Mouse (Mus musculus) myocyte (in vitro differentiated cells): Measurements from ENCODE around the gene Rplp1. TPM values are rescaled to one million over a fixed set of nuclear protein-coding genes. Genes with fewer than 3 reads are reported as not detected.

Experiments used
- H3K27me3 ChIP-seq: one replicate; pipeline ENCODE4 v1.6.1; 2011; ENCODE audit not compliant: control insufficient read depth, insufficient read depth, insufficient read length
- H3K36me3 ChIP-seq: one replicate; pipeline ENCODE4 v1.6.1; 2011; ENCODE audit not compliant: control insufficient read depth, insufficient read depth
- H3K4me2 ChIP-seq: one replicate; pipeline ENCODE4 v1.6.1; 2011; ENCODE audit warnings: low read depth, control low read depth
- H3K4me3 ChIP-seq: one replicate; pipeline ENCODE4 v1.5.1; 2011; ENCODE audit warnings: mild to moderate bottlenecking, control low read depth, moderate library complexity
- H3K79me2 ChIP-seq: one replicate; pipeline ENCODE4 v1.6.1; 2011; ENCODE audit not compliant: control insufficient read depth, insufficient read depth
- H3ac ChIP-seq: one replicate; pipeline ENCODE4 v1.6.1; 2011; ENCODE audit not compliant: control insufficient read depth, insufficient read length
- CEBPB ChIP-seq: IDR thresholded peaks from 2 replicates; pipeline ENCODE4 v1.6.1; 2011; ENCODE audit warnings: mild to moderate bottlenecking, moderate library complexity; ENCODE audit not compliant: poor library complexity, insufficient read depth, severe bottlenecking
- E2F4 ChIP-seq: IDR thresholded peaks from one replicate; pipeline ENCODE4 v1.6.1; 2011; ENCODE audit warnings: mild to moderate bottlenecking, control low read depth, moderate library complexity; ENCODE audit not compliant: insufficient read depth
- MAX ChIP-seq: IDR thresholded peaks from one replicate; pipeline ENCODE4 v1.6.1; 2011; ENCODE audit warnings: low read depth, mild to moderate bottlenecking, control low read depth
- MYOD1 ChIP-seq, 3 experiments: IDR thresholded peaks; one replicate each; pipeline ENCODE4 v1.6.1; 2011; ENCODE audit warnings: control low read depth in 2 of 3, low read depth in 2 of 3, mild to moderate bottlenecking in 2 of 3, moderate library complexity in 1 of 3; ENCODE audit not compliant: insufficient read length in 2 of 3, control insufficient read depth in 1 of 3
- MYOG ChIP-seq, 3 experiments: IDR thresholded peaks; one replicate each; pipeline ENCODE4 v1.6.1; 2011; ENCODE audit warnings: control low read depth in 2 of 3, low read depth in 2 of 3, mild to moderate bottlenecking in 2 of 3; ENCODE audit not compliant: insufficient read length in 2 of 3, control insufficient read depth in 1 of 3, insufficient read depth in 1 of 3
- POLR2A ChIP-seq: IDR thresholded peaks from one replicate; pipeline ENCODE4 v1.6.1; 2011; ENCODE audit warnings: low read depth, mild to moderate bottlenecking, control low read depth, moderate library complexity; ENCODE audit not compliant: insufficient read length
- POLR2AphosphoS2 ChIP-seq: IDR thresholded peaks from one replicate; pipeline ENCODE4 v1.6.1; 2011; ENCODE audit warnings: low read depth, control low read depth; ENCODE audit not compliant: insufficient read length
- REST ChIP-seq: IDR thresholded peaks from one replicate; pipeline ENCODE4 v1.6.1; 2011; ENCODE audit warnings: mild to moderate bottlenecking, control low read depth, moderate library complexity; ENCODE audit not compliant: insufficient read depth, insufficient read length
- SRF ChIP-seq: IDR thresholded peaks from one replicate; pipeline ENCODE4 v1.6.1; 2011; ENCODE audit warnings: low read depth; ENCODE audit not compliant: control insufficient read depth, insufficient read length
- TCF12 ChIP-seq: IDR thresholded peaks from one replicate; pipeline ENCODE4 v1.6.1; 2011; ENCODE audit warnings: mild to moderate bottlenecking, control low read depth; ENCODE audit not compliant: poor library complexity, insufficient read depth, severe bottlenecking
- TCF3 ChIP-seq: IDR thresholded peaks from one replicate; pipeline ENCODE4 v1.6.1; 2011; ENCODE audit warnings: low read depth, control low read depth; ENCODE audit not compliant: insufficient read length
- USF1 ChIP-seq: IDR thresholded peaks from one replicate; pipeline ENCODE4 v1.6.1; 2011; ENCODE audit warnings: low read depth, mild to moderate bottlenecking, control low read depth, moderate library complexity
- polyA plus RNA-seq: library from polyadenylated mRNA; unstranded; fragments of >200 nt; fragmentation: generic; extraction: Trizol; gene quantifications from one replicate; pipeline ENCODE4 v1.2.1, GENCODE M21; 2012; ENCODE audit warnings: missing spikeins

Gene Rplp1
- polyA plus RNA-seq, 1 experiment, result 9,411 TPM

DNA sequence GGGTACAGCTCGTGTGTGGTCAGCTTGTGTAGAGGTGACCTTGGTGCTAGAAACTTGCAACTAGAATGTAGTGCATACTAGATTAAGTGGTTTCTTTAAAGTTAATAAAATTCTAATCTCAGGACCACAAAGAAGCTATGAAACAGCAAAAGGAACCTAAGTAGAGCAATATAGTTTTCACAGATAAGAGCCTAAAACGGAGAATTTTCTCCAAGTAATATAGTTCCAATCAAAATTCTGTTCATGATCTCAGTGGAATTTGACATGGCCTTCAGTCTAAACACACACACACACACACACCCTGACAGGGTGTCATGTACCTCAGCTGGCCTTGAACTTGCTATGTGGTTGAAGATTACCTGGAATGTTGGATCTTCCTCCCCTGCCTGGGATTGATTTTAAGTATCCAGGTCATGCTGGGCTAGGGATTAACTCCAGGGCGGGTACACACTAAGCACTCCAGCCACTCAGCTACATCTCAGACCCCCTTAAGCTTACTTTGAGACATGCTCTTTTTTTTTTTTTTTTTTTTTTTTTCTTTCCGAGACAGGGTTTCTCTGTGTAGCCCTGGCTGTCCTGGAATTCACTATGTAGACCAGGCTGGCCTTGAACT, 1.2 kb upstream of the Rplp1 start:
- H3ac ChIP-seq, result no peak overlapping the region
- H3K4me3 ChIP-seq, result peak overlapping the region; percentile 89
- H3K36me3 ChIP-seq, result no peaks in the 10 kb centered on the region
- no peak for TF ChIP-seq USF1
- TF ChIP-seq POLR2AphosphoS2, result peak; percentile 41
- no peaks in the 10 kb centered on the region for H3K27me3 ChIP-seq
- H3K79me2 ChIP-seq, result peaks cover 9% of the 10 kb centered on the region
- H3K4me2 ChIP-seq, result peak overlapping the region; percentile 73

DNA sequence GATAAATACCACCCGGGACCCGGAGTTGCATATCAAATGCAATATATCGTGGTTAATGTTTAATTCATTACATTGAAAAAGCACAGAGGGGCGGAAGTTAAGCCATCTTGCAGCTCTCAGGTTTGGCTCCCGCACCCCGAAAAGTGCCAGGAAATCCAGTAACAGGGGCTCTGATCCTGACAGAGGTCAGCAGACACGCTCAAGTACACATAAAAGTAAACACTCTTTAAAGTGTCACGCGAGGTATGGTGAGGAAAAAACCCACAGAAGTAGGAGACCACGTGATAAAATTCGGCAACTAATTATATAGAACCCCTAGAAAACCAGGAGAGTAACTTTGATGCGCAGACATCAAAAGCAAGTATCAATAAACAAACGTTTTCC, 567 bp upstream of the Rplp1 start:
- Histone ChIP-seq H3ac (peak overlapping the region; percentile 94), H3K79me2 (peaks cover 9% of the 10 kb centered on the region), H3K4me3 (peak overlapping the region; percentile 89), H3K36me3 (no peaks in the 10 kb centered on the region), H3K4me2 (peak overlapping the region; percentile 73), H3K27me3 (no peaks in the 10 kb centered on the region)
- no peak for TF ChIP-seq USF1
- TF ChIP-seq REST, result no peak

DNA sequence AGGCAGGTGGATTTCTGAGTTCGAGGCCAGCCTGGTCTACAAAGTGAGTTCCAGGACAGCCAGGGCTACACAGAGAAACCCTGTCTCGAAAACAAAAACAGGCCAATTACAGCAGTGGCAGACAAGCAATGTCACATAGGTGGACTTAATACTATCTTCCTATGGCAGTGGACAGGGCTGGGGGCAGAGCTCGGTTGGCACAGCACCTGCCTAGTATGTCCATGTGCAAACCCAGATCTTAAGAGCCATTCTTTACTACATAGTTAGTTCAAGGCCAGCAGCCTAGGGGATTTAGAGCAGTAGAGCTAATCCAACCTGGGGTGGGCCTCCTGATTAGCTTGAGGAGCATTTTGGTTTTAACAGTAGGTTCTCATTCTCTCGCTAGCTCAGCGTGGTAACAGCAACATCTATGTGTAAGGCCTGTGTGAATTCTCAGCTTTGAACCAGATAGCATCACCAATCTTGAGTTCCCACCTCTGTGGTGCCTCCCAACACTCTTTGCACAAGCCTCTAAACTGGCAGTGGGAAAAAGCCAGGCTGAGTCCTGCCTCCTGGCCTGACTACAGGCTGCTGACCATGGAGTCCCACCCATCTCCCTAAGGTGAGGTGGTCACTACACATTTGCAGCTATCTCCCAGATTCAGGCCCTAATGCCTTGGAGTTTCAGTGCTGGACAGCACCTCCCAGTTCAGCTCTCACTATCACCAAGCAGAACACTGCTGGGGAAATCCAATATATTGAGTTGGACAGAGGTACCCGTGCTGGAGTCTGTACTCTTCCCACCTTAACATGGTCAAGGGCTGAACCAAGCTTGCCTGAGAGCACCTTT, 2.8 kb downstream of the Rplp1 start:
- Histone ChIP-seq H3K4me3 (no peak overlapping the region), H3K79me2 (peaks cover 9% of the 10 kb centered on the region), H3ac (no peak overlapping the region), H3K36me3 (no peaks in the 10 kb centered on the region), H3K27me3 (no peaks in the 10 kb centered on the region), H3K4me2 (no peak overlapping the region)
- TF ChIP-seq E2F4, result no peak
- TF ChIP-seq MYOD1 (IDR thresholded peaks at IDR 0.05; ENCODE audit: control insufficient read depth in 1 of 3, insufficient read length in 2 of 3, low read depth in 2 of 3), result no peak
- no peak for TF ChIP-seq REST
- TF ChIP-seq MAX, result no peak
- no peak for TF ChIP-seq MYOG (IDR thresholded peaks at IDR 0.05; ENCODE audit: control insufficient read depth in 1 of 3, insufficient read depth in 1 of 3, insufficient read length in 2 of 3, low read depth in 2 of 3)
- no peak for TF ChIP-seq CEBPB
- peak; percentile 25 for TF ChIP-seq POLR2A
- TF ChIP-seq TCF3, result no peak
- TF ChIP-seq USF1, result no peak
- TF ChIP-seq POLR2AphosphoS2, result peak; percentile 70
- TF ChIP-seq SRF, result no peak
- no peak for TF ChIP-seq TCF12

DNA sequence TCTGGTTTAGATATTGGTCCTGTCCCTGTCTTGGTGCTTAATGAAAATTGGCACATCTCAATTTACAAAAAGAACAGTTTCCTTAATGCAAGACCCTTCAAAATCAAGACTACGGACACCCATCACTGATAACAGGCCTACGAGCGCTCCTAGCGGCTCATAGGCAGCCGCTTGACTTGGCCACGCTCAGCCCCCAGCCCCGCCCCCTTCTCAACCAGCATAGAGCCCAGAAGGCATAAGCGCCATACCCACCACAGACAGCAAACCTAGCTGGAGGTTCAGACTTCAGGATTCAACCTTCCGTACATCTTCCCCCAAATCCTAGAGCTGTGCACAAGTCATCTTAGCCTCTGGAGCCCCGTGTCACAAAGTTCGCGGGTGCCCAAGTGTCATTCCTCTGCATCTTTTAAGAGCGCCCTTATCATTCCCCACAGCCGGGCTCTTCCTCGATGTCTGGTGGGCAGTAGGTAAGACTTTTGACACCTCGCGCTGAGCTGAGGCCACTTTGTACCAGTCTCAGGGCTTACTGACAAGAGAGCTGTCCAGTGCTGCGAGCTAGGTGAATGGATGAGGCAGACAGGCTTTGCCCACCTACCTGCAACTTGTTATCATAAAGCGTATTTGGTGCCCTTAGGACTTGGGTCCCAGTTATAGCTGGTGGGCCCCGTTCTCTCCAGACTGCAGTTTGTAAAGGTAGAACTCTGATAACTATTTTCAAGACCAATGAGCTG, 3.7 kb downstream of the Rplp1 start:
- TF ChIP-seq MYOG (IDR thresholded peaks at IDR 0.05; ENCODE audit: control insufficient read depth in 1 of 3, insufficient read depth in 1 of 3, insufficient read length in 2 of 3, low read depth in 2 of 3) (no peak), REST (no peak), TCF3 (no peak), POLR2AphosphoS2 (peak; percentile 30), CEBPB (no peak), POLR2A (no peak), MYOD1 (IDR thresholded peaks at IDR 0.05; ENCODE audit: control insufficient read depth in 1 of 3, insufficient read length in 2 of 3, low read depth in 2 of 3) (no peak), SRF (no peak)
- no peak overlapping the region for H3K4me3 ChIP-seq
- no peak overlapping the region for H3K4me2 ChIP-seq
- H3K79me2 ChIP-seq, result peaks cover 9% of the 10 kb centered on the region
- H3K36me3 ChIP-seq, result no peaks in the 10 kb centered on the region
- no peaks in the 10 kb centered on the region for H3K27me3 ChIP-seq
- H3ac ChIP-seq, result no peak overlapping the region

DNA sequence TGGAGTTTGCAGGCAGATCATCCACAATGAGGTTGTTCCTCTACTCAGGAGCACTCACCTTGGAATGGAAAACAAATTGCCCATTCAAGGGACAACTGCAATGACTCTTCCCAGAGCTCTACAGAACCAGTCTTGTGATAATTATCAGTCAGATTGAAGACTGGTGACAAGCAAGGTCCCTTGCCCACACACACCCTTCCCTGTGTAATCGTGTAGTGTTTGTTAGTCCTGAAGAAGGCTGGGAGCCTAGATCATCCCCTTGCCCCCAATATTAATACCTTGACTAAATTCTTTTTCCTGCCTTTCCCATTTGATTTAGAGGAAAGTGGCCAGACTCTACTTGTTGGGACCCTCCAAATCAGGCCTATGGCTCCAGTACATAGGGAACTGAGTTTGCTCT, 4.7 kb downstream of the Rplp1 start:
- H3K4me2 ChIP-seq, result no peak overlapping the region
- TF ChIP-seq REST (no peak), POLR2AphosphoS2 (peak; percentile 58), TCF12 (no peak)
- H3K4me3 ChIP-seq, result no peak overlapping the region
- H3K36me3 ChIP-seq, result no peaks in the 10 kb centered on the region
- H3ac ChIP-seq, result no peak overlapping the region
- H3K27me3 ChIP-seq, result no peaks in the 10 kb centered on the region
- H3K79me2 ChIP-seq, result peaks cover 9% of the 10 kb centered on the region
